Mouse (Mus musculus) heart, postnatal 0 days (tissue): ENCODE data around the gene Pacsin1. TPM values are rescaled to one million over a fixed set of nuclear protein-coding genes. Genes with fewer than 3 reads are reported as not detected.

Source experiments
- ATAC-seq: fragments of 200-750 bp; cut with Nextera tagmentation; 2 replicates; pipeline ENCODE4 v1.8.0; 2017; ENCODE audit warnings: low read depth, moderate number of reproducible peaks, moderate library complexity; ENCODE audit not compliant: insufficient read depth
- DNase-seq: peaks from one replicate; pipeline ENCODE4 v3.0.0-alpha.2; 2016; ENCODE audit warnings: low spot score
- H3K27ac ChIP-seq: fragments of 300-500 bp; sonication (generic); 2 replicates; pipeline ENCODE4 v1.5.1; 2014; ENCODE audit warnings: low read depth, mild to moderate bottlenecking
- H3K27me3 ChIP-seq: fragments of 300-500 bp; sonication (generic); 2 replicates; pipeline ENCODE4 v1.6.1; 2014; ENCODE audit warnings: low read length, mixed read lengths; ENCODE audit not compliant: control insufficient read depth, insufficient read depth
- H3K36me3 ChIP-seq: fragments of 300-500 bp; sonication (generic); replicated peaks from 2 replicates; pipeline ENCODE4 v1.6.1; 2014; ENCODE audit warnings: low read length, mixed read lengths; ENCODE audit not compliant: control insufficient read depth, insufficient read depth
- H3K4me1 ChIP-seq: fragments of 300-500 bp; sonication (generic); 2 replicates; pipeline ENCODE4 v1.6.1; 2014; ENCODE audit warnings: antibody characterized with exemption; ENCODE audit not compliant: control insufficient read depth, insufficient read depth
- H3K4me2 ChIP-seq: fragments of 300-500 bp; sonication (generic); 2 replicates; pipeline ENCODE4 v1.6.1; 2014; ENCODE audit warnings: low read depth, mild to moderate bottlenecking, low read length, moderate library complexity
- H3K4me3 ChIP-seq: fragments of 300-500 bp; sonication (generic); 2 replicates; pipeline ENCODE4 v1.5.1; 2014; ENCODE audit warnings: low read depth, low read length
- H3K9ac ChIP-seq: fragments of 300-500 bp; sonication (generic); replicated peaks from 2 replicates; pipeline ENCODE4 v1.6.1; 2014; ENCODE audit warnings: low read depth, low read length, mixed read lengths
- H3K9me3 ChIP-seq: fragments of 300-500 bp; sonication (generic); replicated peaks from 2 replicates; pipeline ENCODE4 v1.6.1; 2016; ENCODE audit warnings: low read length; ENCODE audit not compliant: control insufficient read depth
- CTCF ChIP-seq: IDR thresholded peaks from 2 replicates; pipeline ENCODE4 v1.5.1; 2016; ENCODE audit warnings: antibody characterized with exemption, control low read depth, low read depth
- EP300 ChIP-seq: IDR thresholded peaks from 2 replicates; pipeline ENCODE4 v1.6.1; 2016; ENCODE audit warnings: antibody characterized with exemption, low read depth
- WGBS: fragments of 180-500 bp; shearing (Covaris S2); extraction: QIAGEN DNeasy Blood & Tissue Kit; methylation state at CpG from one replicate; pipeline ENCODE4 v1.1.7; 2014; 5-methylcytosine and 5-hydroxymethylcytosine counted together
- polyA plus RNA-seq: library from polyadenylated mRNA; unstranded; fragments of >200 nt; fragmentation: Nextera tagmentation; extraction: Ambion mirVana; gene quantifications from 2 replicates; pipeline ENCODE4 v1.2.1, GENCODE M21; 2015
- total RNA-seq: library from RNA; depleted of rRNA; stranded (reverse); fragments of >200 nt; gene quantifications from 2 replicates; pipeline ENCODE4 v1.2.3, GENCODE M21; 2014; ENCODE audit warnings: low replicate concordance

The Pacsin1 gene
- total and polyA plus RNA-seq, 2 experiments from 2014 or later: 0.04 TPM; not detected in 1

GRCm38 (mm10) chr17:27721125-27721664 is 65.9 kb downstream of the Pacsin1 start:
- Histone ChIP-seq H3K27me3 (peaks cover 27% of the 10 kb centered on the region), H3K4me1 (peaks cover 4% of the 10 kb centered on the region; the same call in 1 of the 2 replicates), H3K36me3 (no peaks in the 10 kb centered on the region), H3K4me2 (no peak overlapping the region), H3K27ac (no peak overlapping the region), H3K9ac (no peak overlapping the region), H3K4me3 (no peak overlapping the region), H3K9me3 (no peaks in the 10 kb centered on the region)
- WGBS: 65% methylated on average over 9 of the region's 9 CpGs
- ATAC-seq (no peak), DNase-seq (no peak)
- no peak for TF ChIP-seq EP300
- TF ChIP-seq CTCF: no peak

DNA sequence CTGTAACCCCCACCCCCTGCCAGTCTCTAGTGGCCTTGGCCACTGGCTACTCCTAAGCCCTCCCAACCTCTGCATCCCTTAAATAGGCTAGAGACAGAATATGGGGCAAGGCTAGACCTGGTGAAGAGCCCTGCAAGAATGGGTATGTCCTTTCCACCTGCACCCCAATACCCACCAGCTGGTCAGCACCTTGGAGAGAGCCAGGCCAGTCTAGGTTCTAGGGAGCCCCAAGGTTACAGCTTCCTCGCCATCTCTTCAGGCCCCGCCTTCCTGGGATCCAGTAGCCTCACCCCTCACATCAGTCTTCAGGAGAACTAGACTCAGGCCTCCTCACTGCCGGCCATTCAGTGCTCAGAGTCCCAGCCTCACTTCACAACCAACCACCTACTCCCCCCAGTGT is 69.0 kb downstream of the Pacsin1 start:
- Histone ChIP-seq H3K9me3 (no peaks in the 10 kb centered on the region), H3K36me3 (no peaks in the 10 kb centered on the region), H3K4me3 (no peak overlapping the region), H3K27ac (no peak overlapping the region), H3K4me1 (no peaks in the 10 kb centered on the region), H3K27me3 (peaks cover 11% of the 10 kb centered on the region), H3K9ac (no peak overlapping the region), H3K4me2 (no peak overlapping the region)
- no peak for TF ChIP-seq CTCF
- TF ChIP-seq EP300: no peak
- 15% methylated on average over 3 of the region's 3 CpGs for WGBS
- ATAC-seq: no peak
- no peak for DNase-seq

DNA sequence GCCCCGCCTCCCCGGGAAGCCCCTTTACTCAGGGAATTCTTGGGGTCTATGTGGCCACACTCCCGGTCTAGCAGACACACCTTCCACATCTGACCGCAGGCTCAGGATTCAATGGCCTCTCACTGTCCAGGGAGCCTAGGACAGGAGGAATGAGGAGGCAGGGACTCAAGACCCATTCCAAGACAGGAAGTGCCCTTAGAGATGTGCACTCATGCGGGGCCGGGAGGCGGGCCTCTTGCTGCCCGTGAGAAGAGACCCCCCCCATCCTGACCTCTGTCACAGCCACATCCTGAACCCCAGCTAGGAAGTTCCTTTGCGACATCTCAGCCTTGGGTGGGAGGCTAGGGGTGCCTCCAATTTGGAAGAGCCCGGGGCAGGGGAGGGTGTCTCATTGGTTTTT is 69.7 kb downstream of the Pacsin1 start:
- Histone ChIP-seq H3K27me3 (peaks cover 6% of the 10 kb centered on the region), H3K36me3 (no peaks in the 10 kb centered on the region), H3K27ac (no peak overlapping the region), H3K4me3 (no peak overlapping the region), H3K4me2 (no peak overlapping the region), H3K4me1 (no peaks in the 10 kb centered on the region), H3K9ac (no peak overlapping the region), H3K9me3 (no peaks in the 10 kb centered on the region)
- ATAC-seq (no peak), DNase-seq (no peak)
- WGBS: 42% methylated on average over 10 of the region's 10 CpGs
- no peak for TF ChIP-seq EP300
- TF ChIP-seq CTCF: no peak

DNA sequence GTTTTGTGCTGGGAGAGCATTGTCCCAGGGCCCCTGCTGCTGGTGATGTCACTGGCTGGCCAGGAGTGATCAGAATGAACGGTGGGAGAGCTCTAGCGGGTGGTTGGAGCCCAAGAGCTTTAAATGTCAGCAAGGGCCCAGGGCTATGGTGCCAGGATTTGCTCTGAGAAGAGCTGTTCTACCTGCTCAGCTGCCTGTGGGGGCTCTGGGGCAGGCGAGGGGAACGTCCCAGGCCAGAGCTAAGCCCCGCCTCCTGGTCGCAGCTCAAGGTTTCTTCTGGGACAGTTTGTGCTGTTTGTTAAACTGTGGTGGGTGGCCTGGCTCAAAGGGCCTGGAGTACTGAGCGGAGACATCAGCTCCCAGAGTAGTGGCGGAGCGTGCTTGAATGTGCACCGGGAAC is 70.1 kb downstream of the Pacsin1 start:
- Histone ChIP-seq H3K27ac (no peak overlapping the region), H3K27me3 (peaks cover 2% of the 10 kb centered on the region; the same call in 1 of the 2 replicates), H3K9me3 (no peaks in the 10 kb centered on the region), H3K36me3 (no peaks in the 10 kb centered on the region), H3K4me3 (no peak overlapping the region), H3K9ac (no peak overlapping the region), H3K4me1 (no peaks in the 10 kb centered on the region), H3K4me2 (no peak overlapping the region)
- TF ChIP-seq CTCF (no peak), EP300 (no peak)
- 0 out of 2 replicates have a peak, but pooled peaks have one; percentile 25 for ATAC-seq
- WGBS: 24% methylated on average over 10 of the region's 10 CpGs
- no peak for DNase-seq

- Histone ChIP-seq H3K4me2 (no peak overlapping the region), H3K4me1 (no peaks in the 10 kb centered on the region), H3K27ac (no peak overlapping the region), H3K36me3 (no peaks in the 10 kb centered on the region), H3K4me3 (no peak overlapping the region), H3K9me3 (no peaks in the 10 kb centered on the region), H3K9ac (no peak overlapping the region), H3K27me3 (peaks cover 2% of the 10 kb centered on the region; the same call in 1 of the 2 replicates)
- ATAC-seq: no peak
- TF ChIP-seq EP300 (no peak), CTCF (no peak)
- DNase-seq: no peak
- WGBS: 49% methylated on average over 7 of the region's 7 CpGs
These were observed 71.2 kb downstream of the Pacsin1 start for GRCm38 (mm10) chr17:27726527-27726926.

GRCm38 (mm10) chr17:27728770-27729169 is 73.5 kb downstream of the Pacsin1 start, which contains the start of gene Spdef:
Gene Spdef, minus strand, starts transcription at chr17:27728955.
- no peak within 1 kb of the TSS for H3K9ac ChIP-seq
- no peak within 1 kb of the TSS for H3K4me2 ChIP-seq
- no peak for DNase-seq
- peaks cover 2% of the 10 kb centered on the region; the same call in 1 of the 2 replicates for H3K27me3 ChIP-seq
- H3K36me3 ChIP-seq: no peaks in the 10 kb centered on the region
- no peaks in the 10 kb centered on the region for H3K4me1 ChIP-seq
- 80% methylated on average over 10 of the region's 10 CpGs for WGBS
- ATAC-seq: no peak
- TF ChIP-seq CTCF: no peak
- TF ChIP-seq EP300: no peak
- no peaks in the 10 kb centered on the region for H3K9me3 ChIP-seq
- no peak within 1 kb of the TSS for H3K4me3 ChIP-seq
- H3K27ac ChIP-seq: no peak within 1 kb of the TSS
